Mouse (Mus musculus): ENCODE measurements around the gene Gorasp2. TPM values are rescaled to one million over a fixed set of nuclear protein-coding genes. Genes with fewer than 3 reads are reported as not detected.

Gorasp2 gene
- polyA plus RNA-seq, 1 experiment from 2014 or later: 52.0 TPM

GRCm38 (mm10) chr2:70629339-70629761 lies 32.0 kb upstream of the Gorasp2 start:
- Histone ChIP-seq H3K27ac (ENCODE audit: low read length) (no peak overlapping the region), H3K4me1 (ENCODE audit: control insufficient read depth, low read depth, low read length) (no peaks in the 10 kb centered on the region), H3K4me3 (ENCODE audit: low read depth, low read length) (no peak overlapping the region), H3K4me2 (ENCODE audit: low read depth, low read length) (no peak overlapping the region), H3K9me3 (replicated peaks; ENCODE audit: control insufficient read depth, low read length) (no peaks in the 10 kb centered on the region), H3K9ac (ENCODE audit: low read depth, low read length) (no peak overlapping the region), H3K36me3 (ENCODE audit: control insufficient read depth, insufficient read depth) (no peaks in the 10 kb centered on the region), H3K27me3 (ENCODE audit: control insufficient read depth, insufficient read depth, low read depth, low read length) (no peaks in the 10 kb centered on the region)
- no peak for ATAC-seq (ENCODE audit: low read depth)
- 20% methylated on average over 10 of the region's 10 CpGs for WGBS (ENCODE audit: insufficient replicate concordance)

GRCm38 (mm10) chr2:70629921-70630320 lies 31.5 kb upstream of the Gorasp2 start:
- H3K4me2 ChIP-seq (ENCODE audit: low read depth, low read length): no peak overlapping the region
- 49% methylated on average over 3 of the region's 3 CpGs for WGBS (ENCODE audit: insufficient replicate concordance)

GRCm38 (mm10) chr2:70631321-70631720 lies 30.1 kb upstream of the Gorasp2 start:
- Histone ChIP-seq H3K9ac (ENCODE audit: low read depth, low read length) (no peak overlapping the region), H3K4me2 (ENCODE audit: low read depth, low read length) (no peak overlapping the region), H3K4me3 (ENCODE audit: low read depth, low read length) (no peak overlapping the region), H3K36me3 (ENCODE audit: control insufficient read depth, insufficient read depth) (no peaks in the 10 kb centered on the region), H3K9me3 (replicated peaks; ENCODE audit: control insufficient read depth, low read length) (no peaks in the 10 kb centered on the region), H3K27me3 (ENCODE audit: control insufficient read depth, insufficient read depth, low read depth, low read length) (no peaks in the 10 kb centered on the region), H3K4me1 (ENCODE audit: control insufficient read depth, low read depth, low read length) (no peaks in the 10 kb centered on the region), H3K27ac (ENCODE audit: low read length) (no peak overlapping the region)
- WGBS (ENCODE audit: insufficient replicate concordance): 72% methylated on average over 1 of the region's 1 CpGs
- no peak for ATAC-seq (ENCODE audit: low read depth)

More at GRCm38 (mm10) chr2:70629921-70630320, 31.5 kb upstream of the Gorasp2 start:
- Histone ChIP-seq H3K27ac (ENCODE audit: low read length) (no peak overlapping the region), H3K4me1 (ENCODE audit: control insufficient read depth, low read depth, low read length) (no peaks in the 10 kb centered on the region), H3K9me3 (replicated peaks; ENCODE audit: control insufficient read depth, low read length) (no peaks in the 10 kb centered on the region), H3K9ac (ENCODE audit: low read depth, low read length) (no peak overlapping the region), H3K36me3 (ENCODE audit: control insufficient read depth, insufficient read depth) (no peaks in the 10 kb centered on the region), H3K4me3 (ENCODE audit: low read depth, low read length) (no peak overlapping the region), H3K27me3 (ENCODE audit: control insufficient read depth, insufficient read depth, low read depth, low read length) (no peaks in the 10 kb centered on the region)
- ATAC-seq (ENCODE audit: low read depth): no peak

- H3K36me3 ChIP-seq (ENCODE audit: control insufficient read depth, insufficient read depth): no peaks in the 10 kb centered on the region
- no peak overlapping the region for H3K27ac ChIP-seq (ENCODE audit: low read length)
- no peaks in the 10 kb centered on the region for H3K9me3 ChIP-seq (replicated peaks; ENCODE audit: control insufficient read depth, low read length)
- 66% methylated on average over 1 of the region's 1 CpGs for WGBS (ENCODE audit: insufficient replicate concordance)
- H3K4me1 ChIP-seq (ENCODE audit: control insufficient read depth, low read depth, low read length): no peaks in the 10 kb centered on the region
- H3K4me3 ChIP-seq (ENCODE audit: low read depth, low read length): no peak overlapping the region
- H3K4me2 ChIP-seq (ENCODE audit: low read depth, low read length): no peak overlapping the region
- no peaks in the 10 kb centered on the region for H3K27me3 ChIP-seq (ENCODE audit: control insufficient read depth, insufficient read depth, low read depth, low read length)
- no peak for ATAC-seq (ENCODE audit: low read depth)
- no peak overlapping the region for H3K9ac ChIP-seq (ENCODE audit: low read depth, low read length)
Measured at GRCm38 (mm10) chr2:70632412-70632811, 29.0 kb upstream of the Gorasp2 start.

- no peak overlapping the region for H3K4me3 ChIP-seq (ENCODE audit: low read depth, low read length)
- H3K4me1 ChIP-seq (ENCODE audit: control insufficient read depth, low read depth, low read length): no peaks in the 10 kb centered on the region
- H3K27me3 ChIP-seq (ENCODE audit: control insufficient read depth, insufficient read depth, low read depth, low read length): no peaks in the 10 kb centered on the region
- WGBS (ENCODE audit: insufficient replicate concordance): 65% methylated on average over 5 of the region's 5 CpGs
- ATAC-seq (ENCODE audit: low read depth): no peak
- H3K36me3 ChIP-seq (ENCODE audit: control insufficient read depth, insufficient read depth): no peaks in the 10 kb centered on the region
- H3K9me3 ChIP-seq (replicated peaks; ENCODE audit: control insufficient read depth, low read length): no peaks in the 10 kb centered on the region
- no peak overlapping the region for H3K4me2 ChIP-seq (ENCODE audit: low read depth, low read length)
- no peak overlapping the region for H3K27ac ChIP-seq (ENCODE audit: low read length)
- no peak overlapping the region for H3K9ac ChIP-seq (ENCODE audit: low read depth, low read length)
Measured at GRCm38 (mm10) chr2:70634028-70634690, 27.2 kb upstream of the Gorasp2 start.

- ATAC-seq (ENCODE audit: low read depth): no peak
- Histone ChIP-seq H3K36me3 (ENCODE audit: control insufficient read depth, insufficient read depth) (no peaks in the 10 kb centered on the region), H3K4me3 (ENCODE audit: low read depth, low read length) (no peak overlapping the region), H3K27ac (ENCODE audit: low read length) (no peak overlapping the region), H3K4me1 (ENCODE audit: control insufficient read depth, low read depth, low read length) (no peaks in the 10 kb centered on the region), H3K9me3 (replicated peaks; ENCODE audit: control insufficient read depth, low read length) (no peaks in the 10 kb centered on the region), H3K4me2 (ENCODE audit: low read depth, low read length) (no peak overlapping the region), H3K9ac (ENCODE audit: low read depth, low read length) (no peak overlapping the region), H3K27me3 (ENCODE audit: control insufficient read depth, insufficient read depth, low read depth, low read length) (no peaks in the 10 kb centered on the region)
Measured at GRCm38 (mm10) chr2:70640968-70641367, 20.4 kb upstream of the Gorasp2 start.

- Histone ChIP-seq H3K4me1 (ENCODE audit: control insufficient read depth, low read depth, low read length) (no peaks in the 10 kb centered on the region), H3K4me2 (ENCODE audit: low read depth, low read length) (no peak overlapping the region), H3K27me3 (ENCODE audit: control insufficient read depth, insufficient read depth, low read depth, low read length) (no peaks in the 10 kb centered on the region), H3K36me3 (ENCODE audit: control insufficient read depth, insufficient read depth) (no peaks in the 10 kb centered on the region), H3K27ac (ENCODE audit: low read length) (no peak overlapping the region), H3K4me3 (ENCODE audit: low read depth, low read length) (no peak overlapping the region), H3K9ac (ENCODE audit: low read depth, low read length) (no peak overlapping the region), H3K9me3 (replicated peaks; ENCODE audit: control insufficient read depth, low read length) (no peaks in the 10 kb centered on the region)
- ATAC-seq (ENCODE audit: low read depth): no peak
- 62% methylated on average over 16 of the region's 16 CpGs for WGBS (ENCODE audit: insufficient replicate concordance)
Measured at GRCm38 (mm10) chr2:70642971-70643565, 18.3 kb upstream of the Gorasp2 start.

GRCm38 (mm10) chr2:70645266-70645780 lies 16.1 kb upstream of the Gorasp2 start:
- H3K9me3 ChIP-seq (replicated peaks; ENCODE audit: control insufficient read depth, low read length): no peaks in the 10 kb centered on the region
- no peak overlapping the region for H3K4me2 ChIP-seq (ENCODE audit: low read depth, low read length)
- H3K36me3 ChIP-seq (ENCODE audit: control insufficient read depth, insufficient read depth): no peaks in the 10 kb centered on the region
- no peak overlapping the region for H3K4me3 ChIP-seq (ENCODE audit: low read depth, low read length)
- H3K4me1 ChIP-seq (ENCODE audit: control insufficient read depth, low read depth, low read length): no peaks in the 10 kb centered on the region
- no peak overlapping the region for H3K27ac ChIP-seq (ENCODE audit: low read length)
- no peaks in the 10 kb centered on the region for H3K27me3 ChIP-seq (ENCODE audit: control insufficient read depth, insufficient read depth, low read depth, low read length)
- ATAC-seq (ENCODE audit: low read depth): no peak
- 44% methylated on average over 6 of the region's 6 CpGs for WGBS (ENCODE audit: insufficient replicate concordance)
- H3K9ac ChIP-seq (ENCODE audit: low read depth, low read length): no peak overlapping the region

- Histone ChIP-seq H3K27me3 (ENCODE audit: control insufficient read depth, insufficient read depth, low read depth, low read length) (no peaks in the 10 kb centered on the region), H3K9me3 (replicated peaks; ENCODE audit: control insufficient read depth, low read length) (no peaks in the 10 kb centered on the region), H3K36me3 (ENCODE audit: control insufficient read depth, insufficient read depth) (no peaks in the 10 kb centered on the region), H3K9ac (ENCODE audit: low read depth, low read length) (no peak overlapping the region), H3K4me1 (ENCODE audit: control insufficient read depth, low read depth, low read length) (no peaks in the 10 kb centered on the region), H3K4me2 (ENCODE audit: low read depth, low read length) (no peak overlapping the region), H3K27ac (ENCODE audit: low read length) (no peak overlapping the region), H3K4me3 (ENCODE audit: low read depth, low read length) (no peak overlapping the region)
- WGBS (ENCODE audit: insufficient replicate concordance): 40% methylated on average over 4 of the region's 4 CpGs
- no peak for ATAC-seq (ENCODE audit: low read depth)
Measured at GRCm38 (mm10) chr2:70647681-70648080, 13.7 kb upstream of the Gorasp2 start.

Measured in liver, embryonic 16.5 days (tissue).